Mouse (Mus musculus) liver, embryonic 11.5 days (tissue): ENCODE data around the gene Glmn. TPM values are rescaled to one million over a fixed set of nuclear protein-coding genes. Genes with fewer than 3 reads are reported as not detected.

Experiments
- ATAC-seq: fragments of 200-750 bp; cut with Nextera tagmentation; replicated peaks from 2 replicates; pipeline ENCODE4 v1.8.0; 2017; ENCODE audit warnings: moderate number of reproducible peaks, mild to moderate bottlenecking, moderate TSS enrichment, moderate library complexity; ENCODE audit not compliant: low FRiP score
- DNase-seq: peaks from one replicate; pipeline ENCODE4 v3.0.0-alpha.2; 2017; ENCODE audit warnings: low spot score
- H3K27ac ChIP-seq: fragments of 300-500 bp; sonication (generic); 2 replicates; pipeline ENCODE4 v1.5.1; 2014; ENCODE audit warnings: mild to moderate bottlenecking, low read depth, low read length, control low read depth
- H3K27me3 ChIP-seq: fragments of 300-500 bp; sonication (generic); replicated peaks from 2 replicates; pipeline ENCODE4 v1.6.1; 2014; ENCODE audit warnings: low read length, mixed read lengths; ENCODE audit not compliant: control insufficient read depth, insufficient read depth
- H3K36me3 ChIP-seq: fragments of 300-500 bp; sonication (generic); 2 replicates; pipeline ENCODE4 v1.6.1; 2014; ENCODE audit warnings: mild to moderate bottlenecking, low read length, moderate library complexity, mixed read lengths; ENCODE audit not compliant: control insufficient read depth, insufficient read depth
- H3K4me1 ChIP-seq: fragments of 300-500 bp; sonication (generic); replicated peaks from 2 replicates; pipeline ENCODE4 v1.6.1; 2014; ENCODE audit warnings: low read length, mixed read lengths; ENCODE audit not compliant: control insufficient read depth, insufficient read depth
- H3K4me2 ChIP-seq: fragments of 300-500 bp; sonication (generic); 2 replicates; pipeline ENCODE4 v1.6.1; 2014; ENCODE audit warnings: mild to moderate bottlenecking, control low read depth, moderate library complexity
- H3K4me3 ChIP-seq: fragments of 300-500 bp; sonication (generic); 2 replicates; pipeline ENCODE4 v1.5.1; 2014; ENCODE audit warnings: low read depth, low read length, control low read depth
- H3K9ac ChIP-seq: fragments of 300-500 bp; sonication (generic); 2 replicates; pipeline ENCODE4 v1.6.1; 2014; ENCODE audit warnings: low read depth, low read length, control low read depth
- H3K9me3 ChIP-seq: fragments of 300-500 bp; sonication (generic); 2 replicates; pipeline ENCODE4 v1.6.1; 2016; ENCODE audit warnings: low read length, inconsistent platforms, mixed read lengths; ENCODE audit not compliant: control insufficient read depth
- WGBS: fragments of 180-500 bp; shearing (Covaris S2); extraction: QIAGEN DNeasy Blood & Tissue Kit; methylation state at CpG from one replicate; pipeline ENCODE4 v1.1.7; 2014; 5-methylcytosine and 5-hydroxymethylcytosine counted together
- polyA plus RNA-seq: library from polyadenylated mRNA; unstranded; fragments of >200 nt; fragmentation: Nextera tagmentation; extraction: Ambion mirVana; gene quantifications from 2 replicates; pipeline ENCODE4 v1.2.1, GENCODE M21; 2014

The Glmn gene
- polyA plus RNA-seq = 20.6 and 22.7 TPM in 2 replicates

DNA sequence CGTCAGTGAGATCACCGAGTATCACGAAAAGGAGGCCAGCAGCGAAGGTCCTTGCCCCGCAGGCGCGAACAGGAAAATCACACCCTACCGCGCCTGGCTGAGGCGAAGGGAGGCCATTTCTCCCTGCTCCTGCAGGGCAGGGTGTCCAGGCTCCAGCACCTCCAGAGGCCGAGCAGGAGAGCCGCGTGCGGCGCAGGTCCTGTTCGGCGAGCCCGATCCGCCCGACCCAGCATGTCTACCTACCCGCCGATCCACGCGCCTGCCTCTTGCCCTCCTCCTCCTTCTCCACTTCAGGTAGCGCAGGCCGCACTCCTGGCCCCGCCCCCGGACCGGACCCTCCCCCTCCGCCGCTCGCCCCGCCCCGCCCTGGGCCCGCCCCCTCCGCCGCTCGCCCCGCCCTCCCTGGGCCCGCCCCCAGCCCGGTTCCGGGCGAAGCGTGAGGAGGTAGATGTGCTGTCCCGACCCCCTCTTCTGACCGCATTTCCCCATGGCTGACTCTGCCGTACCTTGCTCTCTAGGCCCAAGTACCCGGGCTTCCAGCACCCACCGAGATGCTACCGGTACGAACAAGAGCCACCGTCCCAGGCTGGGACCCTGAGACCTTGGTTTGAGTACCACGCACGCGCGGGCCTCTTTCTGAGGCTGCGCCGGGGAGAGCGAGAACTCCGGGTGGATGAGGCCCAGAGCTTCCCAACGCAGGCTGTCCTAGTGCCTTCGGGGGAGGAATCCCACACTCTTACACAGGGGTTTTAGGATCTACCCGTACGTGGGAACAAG, at the start of gene Glmn, which contains the start of gene Rpap2:
Glmn (minus strand) TSS at position 588 of the 777 bp plus-strand sequence.
Rpap2 (plus strand) TSS at position 73 of the 777 bp plus-strand sequence.
- Histone ChIP-seq H3K4me1 (no peaks in the 10 kb centered on the region), H3K36me3 (peaks cover 3% of the 10 kb centered on the region), H3K4me3 (peak within 1 kb of the TSS; percentile 76), H3K9me3 (no peaks in the 10 kb centered on the region), H3K27ac (peak within 1 kb of the TSS; percentile 77), H3K27me3 (no peaks in the 10 kb centered on the region), H3K4me2 (peak within 1 kb of the TSS; percentile 78), H3K9ac (peak within 1 kb of the TSS; percentile 86)
- WGBS = under 1% methylated on average over 59 of the region's 64 CpGs
- DNase-seq (peak; percentile 91), ATAC-seq (peak; percentile 97)

- ATAC-seq = no peak
- 82% methylated on average over 2 of the region's 2 CpGs for WGBS
These were observed 48.2 kb upstream of the Glmn start for GRCm38 (mm10) chr5:107645935-107646334.

GRCm38 (mm10) chr5:107644595-107644994, 46.9 kb upstream of the Glmn start:
- peak; percentile 82 for ATAC-seq
- H3K36me3 ChIP-seq = peaks cover 2% of the 10 kb centered on the region; the same call in 1 of the 2 replicates
- no peak overlapping the region for H3K4me2 ChIP-seq
- H3K27ac ChIP-seq = no peak overlapping the region
- 65% methylated on average over 2 of the region's 2 CpGs for WGBS
- H3K27me3 ChIP-seq = no peaks in the 10 kb centered on the region
- H3K9me3 ChIP-seq = no peaks in the 10 kb centered on the region
- H3K4me1 ChIP-seq = no peaks in the 10 kb centered on the region; the same call in 1 of the 2 replicates
- no peak overlapping the region for H3K9ac ChIP-seq
- no peak for DNase-seq
- H3K4me3 ChIP-seq = no peak overlapping the region

More at GRCm38 (mm10) chr5:107645935-107646334, 48.2 kb upstream of the Glmn start:
- Histone ChIP-seq H3K9me3 (no peaks in the 10 kb centered on the region), H3K36me3 (no peaks in the 10 kb centered on the region), H3K9ac (no peak overlapping the region), H3K4me3 (no peak overlapping the region), H3K4me2 (no peak overlapping the region), H3K27me3 (no peaks in the 10 kb centered on the region), H3K4me1 (no peaks in the 10 kb centered on the region; the same call in 1 of the 2 replicates), H3K27ac (no peak overlapping the region)
- DNase-seq = no peak

GRCm38 (mm10) chr5:107638366-107638765, 40.7 kb upstream of the Glmn start:
- no peak overlapping the region for H3K4me3 ChIP-seq
- ATAC-seq (no peak), DNase-seq (no peak)
- H3K27ac ChIP-seq = no peak overlapping the region
- no peak overlapping the region for H3K4me2 ChIP-seq
- peaks cover 7% of the 10 kb centered on the region; the same call in 1 of the 2 replicates for H3K36me3 ChIP-seq
- no peaks in the 10 kb centered on the region for H3K4me1 ChIP-seq
- H3K9ac ChIP-seq = no peak overlapping the region
- no peaks in the 10 kb centered on the region for H3K27me3 ChIP-seq
- no peaks in the 10 kb centered on the region for H3K9me3 ChIP-seq
- 88% methylated on average over 8 of the region's 8 CpGs for WGBS

DNA sequence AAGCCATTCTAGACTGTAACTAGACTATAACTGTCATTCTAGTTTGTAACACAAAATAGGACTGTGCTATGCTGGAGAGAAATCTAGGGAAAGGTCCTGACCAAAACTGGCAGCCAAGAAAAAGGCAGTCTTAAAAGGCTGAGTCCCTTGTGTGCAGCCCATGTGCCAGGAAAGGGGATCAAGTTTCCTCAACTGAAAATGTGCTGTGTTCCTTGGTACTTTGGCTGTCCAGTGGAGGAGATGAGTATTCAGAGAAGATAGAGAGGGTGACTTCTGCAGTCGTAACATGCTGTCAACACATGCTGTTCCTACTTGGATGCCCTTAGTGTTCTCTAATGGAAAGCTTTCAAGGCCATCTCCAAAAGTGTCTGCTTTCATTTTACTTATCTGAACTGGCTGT, 39.4 kb upstream of the Glmn start:
- H3K9me3 ChIP-seq = no peaks in the 10 kb centered on the region
- H3K27ac ChIP-seq = no peak overlapping the region
- no peak overlapping the region for H3K9ac ChIP-seq
- ATAC-seq (no peak), DNase-seq (no peak)
- peaks cover 7% of the 10 kb centered on the region; the same call in 1 of the 2 replicates for H3K36me3 ChIP-seq
- H3K4me2 ChIP-seq = no peak overlapping the region
- no peaks in the 10 kb centered on the region for H3K4me1 ChIP-seq
- 77% methylated on average over 1 of the region's 1 CpGs for WGBS
- no peaks in the 10 kb centered on the region for H3K27me3 ChIP-seq
- no peak overlapping the region for H3K4me3 ChIP-seq

DNA sequence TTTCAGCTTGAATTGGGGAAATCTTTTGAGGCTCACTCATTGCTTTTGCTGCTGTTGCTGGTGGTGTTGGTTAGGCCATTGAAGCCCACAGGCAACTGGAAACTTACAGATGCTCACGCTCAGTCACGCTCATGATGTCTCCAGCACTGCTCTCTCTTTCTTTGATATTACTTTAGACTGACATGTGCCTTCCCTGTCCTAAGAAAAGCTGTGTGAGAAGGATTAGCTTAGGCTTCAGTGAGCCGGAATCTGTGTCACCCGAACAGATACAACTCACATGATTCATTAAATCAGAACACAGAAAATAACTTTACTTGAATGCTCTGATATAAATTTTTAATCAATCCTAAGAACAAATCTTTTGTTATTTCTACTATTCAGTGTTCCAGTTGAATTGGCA, 36.0 kb upstream of the Glmn start:
- H3K27ac ChIP-seq = no peak overlapping the region
- no peak overlapping the region for H3K9ac ChIP-seq
- H3K36me3 ChIP-seq = 0 out of 2 replicates have a peak, but pooled peaks cover 3% of the 10 kb centered on the region
- ATAC-seq (no peak), DNase-seq (no peak)
- 92% methylated on average over 4 of the region's 4 CpGs for WGBS
- H3K4me2 ChIP-seq = no peak overlapping the region
- H3K4me3 ChIP-seq = no peak overlapping the region
- H3K27me3 ChIP-seq = no peaks in the 10 kb centered on the region
- H3K4me1 ChIP-seq = no peaks in the 10 kb centered on the region
- H3K9me3 ChIP-seq = no peaks in the 10 kb centered on the region

GRCm38 (mm10) chr5:107621327-107621726, 23.6 kb upstream of the Glmn start:
- Histone ChIP-seq H3K4me2 (no peak overlapping the region), H3K27me3 (no peaks in the 10 kb centered on the region), H3K36me3 (peaks cover 4% of the 10 kb centered on the region; the same call in 1 of the 2 replicates), H3K4me3 (no peak overlapping the region), H3K9me3 (no peaks in the 10 kb centered on the region), H3K27ac (no peak overlapping the region), H3K9ac (no peak overlapping the region), H3K4me1 (no peaks in the 10 kb centered on the region)
- ATAC-seq (no peak), DNase-seq (no peak)
- WGBS = 83% methylated on average over 3 of the region's 3 CpGs

- 84% methylated on average over 6 of the region's 6 CpGs for WGBS
- ATAC-seq (no peak), DNase-seq (no peak)
- H3K27ac ChIP-seq = no peak overlapping the region
- H3K36me3 ChIP-seq = peaks cover 10% of the 10 kb centered on the region
- no peaks in the 10 kb centered on the region for H3K9me3 ChIP-seq
- H3K4me2 ChIP-seq = no peak overlapping the region
- H3K4me3 ChIP-seq = no peak overlapping the region
- H3K27me3 ChIP-seq = no peaks in the 10 kb centered on the region
- no peak overlapping the region for H3K9ac ChIP-seq
- no peaks in the 10 kb centered on the region for H3K4me1 ChIP-seq
These were observed 20.3 kb upstream of the Glmn start for GRCm38 (mm10) chr5:107617986-107618385.

GRCm38 (mm10) chr5:107611224-107611623, 13.5 kb upstream of the Glmn start:
- WGBS = 4% methylated on average over 2 of the region's 2 CpGs
- H3K4me1 ChIP-seq = no peaks in the 10 kb centered on the region
- H3K4me3 ChIP-seq = no peak overlapping the region
- no peak for ATAC-seq
- no peak for DNase-seq
- H3K36me3 ChIP-seq = peaks cover 7% of the 10 kb centered on the region
- H3K27me3 ChIP-seq = no peaks in the 10 kb centered on the region
- H3K27ac ChIP-seq = no peak overlapping the region
- no peak overlapping the region for H3K4me2 ChIP-seq
- no peak overlapping the region for H3K9ac ChIP-seq
- H3K9me3 ChIP-seq = no peaks in the 10 kb centered on the region
